Mouse (Mus musculus) frontal cortex, postnatal 10 days (tissue): ENCODE data around the gene Atp6v1a.

ENCODE experiments used
- DNase-seq, 2 experiments: peaks; one replicate each; pipeline ENCODE4 v3.0.0; 2022; ENCODE audit warnings: low spot score in 2 of 2, mixed read lengths in 1 of 2

The Atp6v1a gene

DNA sequence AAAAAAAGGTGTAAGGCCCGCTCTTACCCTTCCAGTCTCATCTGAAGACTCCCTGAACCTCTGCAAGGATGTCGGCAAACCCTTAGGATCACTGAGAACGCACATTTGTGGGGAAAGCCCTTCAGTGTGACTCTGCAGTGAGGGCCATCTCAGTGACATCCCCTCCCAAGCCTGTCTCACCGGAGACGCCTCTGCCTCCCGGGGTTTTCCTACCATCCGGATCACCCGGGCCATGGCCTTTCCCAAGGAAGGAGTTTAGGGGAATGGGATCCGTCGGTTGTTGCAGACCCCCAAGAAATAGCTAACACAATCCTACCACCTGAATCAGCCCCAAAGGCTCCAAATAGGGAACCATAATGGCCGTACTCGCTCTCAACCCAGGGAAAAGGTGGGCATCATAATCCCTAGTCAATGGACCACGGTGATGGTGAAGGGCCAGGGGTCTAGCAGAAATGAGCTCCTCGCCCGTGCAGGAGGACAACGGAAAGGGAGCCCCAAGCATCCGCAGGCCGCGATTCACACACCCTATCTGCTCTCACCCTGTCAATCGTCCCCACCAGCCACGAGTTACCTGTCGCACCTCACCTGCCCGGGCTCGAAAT lies 1.0 kb downstream of the Atp6v1a start:
- DNase-seq: peak in 1 of 2 experiments; percentile 38

DNA sequence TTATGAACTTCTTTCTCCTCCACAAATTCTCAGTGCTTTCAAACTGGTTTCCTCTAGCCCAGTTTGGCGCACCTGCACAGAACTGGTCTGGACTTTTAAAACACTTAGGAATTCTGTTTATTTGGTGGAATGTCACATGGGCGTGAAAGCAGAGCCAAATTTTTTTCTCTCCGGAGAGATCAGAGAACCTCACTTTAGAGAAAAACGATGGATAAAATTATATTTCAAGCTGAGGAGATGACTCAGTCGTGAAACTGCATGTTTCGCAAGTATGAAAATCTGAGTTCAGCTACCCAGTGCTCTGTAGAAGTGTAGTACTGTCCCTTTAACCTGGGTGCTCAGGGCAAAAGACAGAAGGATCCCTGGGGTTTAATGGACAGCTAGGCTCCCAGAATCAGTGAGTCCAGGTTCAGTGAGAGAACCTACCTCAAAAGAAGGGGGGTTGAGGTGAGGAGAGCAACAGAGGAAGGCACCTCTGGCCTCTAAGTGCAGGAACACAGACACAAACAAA lies 2.9 kb downstream of the Atp6v1a start:
- no peak for DNase-seq

DNA sequence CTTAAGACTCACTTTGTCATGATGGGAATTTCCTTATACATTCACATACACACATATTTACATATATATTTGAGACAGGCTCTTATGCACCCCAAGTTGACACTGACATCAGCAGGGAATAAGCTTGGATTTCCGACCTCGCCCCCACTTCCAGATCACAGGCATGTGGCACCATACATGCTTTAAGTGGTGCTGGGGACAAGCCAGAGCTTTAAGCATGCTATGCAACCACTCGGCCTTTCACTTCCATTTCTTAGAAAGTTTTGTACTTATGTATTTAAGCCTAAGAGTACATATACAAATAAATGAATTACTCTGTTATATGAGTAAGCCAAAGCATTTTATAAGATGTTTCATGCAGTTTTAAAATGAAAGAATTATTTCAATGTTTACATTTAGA lies 6.3 kb downstream of the Atp6v1a start:
- no peak for DNase-seq

DNA sequence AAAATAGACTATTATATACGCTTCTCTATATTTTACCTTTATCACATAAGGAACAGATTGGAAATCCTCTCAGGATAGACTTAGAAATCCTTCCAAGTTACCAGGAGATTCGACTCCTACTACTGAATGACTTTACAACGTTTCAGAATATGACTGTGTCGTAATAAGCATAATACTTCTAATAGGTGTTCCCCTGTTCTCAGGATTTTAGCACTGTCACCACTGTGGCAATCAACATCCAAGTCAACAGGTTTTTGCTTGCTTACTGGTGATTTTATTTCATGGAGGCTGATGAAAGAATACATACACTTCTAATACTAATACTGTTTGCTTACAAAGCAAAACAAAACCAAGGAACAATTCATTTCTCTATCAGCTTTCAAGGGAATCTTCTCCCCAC lies 7.2 kb downstream of the Atp6v1a start:
- DNase-seq: no peak

DNA sequence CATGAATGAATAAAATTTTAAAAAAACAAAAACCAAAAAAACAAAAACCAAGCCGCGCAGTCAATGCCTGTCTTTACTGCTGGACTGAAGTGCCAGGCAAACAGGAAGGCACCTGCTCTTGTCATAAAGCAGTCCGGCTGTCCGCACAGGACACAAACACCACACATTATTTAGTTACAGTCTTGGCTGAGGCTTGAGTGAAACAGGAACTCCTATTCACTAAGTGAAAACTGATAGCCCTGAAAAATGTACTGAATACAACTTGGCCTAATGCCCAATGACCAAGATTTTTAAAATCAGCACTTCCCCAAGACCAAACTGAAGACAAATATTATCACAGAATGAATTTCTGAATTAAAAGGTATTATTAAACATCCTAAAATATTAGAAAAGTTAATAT lies 13.1 kb downstream of the Atp6v1a start:
- no peak for DNase-seq

DNA sequence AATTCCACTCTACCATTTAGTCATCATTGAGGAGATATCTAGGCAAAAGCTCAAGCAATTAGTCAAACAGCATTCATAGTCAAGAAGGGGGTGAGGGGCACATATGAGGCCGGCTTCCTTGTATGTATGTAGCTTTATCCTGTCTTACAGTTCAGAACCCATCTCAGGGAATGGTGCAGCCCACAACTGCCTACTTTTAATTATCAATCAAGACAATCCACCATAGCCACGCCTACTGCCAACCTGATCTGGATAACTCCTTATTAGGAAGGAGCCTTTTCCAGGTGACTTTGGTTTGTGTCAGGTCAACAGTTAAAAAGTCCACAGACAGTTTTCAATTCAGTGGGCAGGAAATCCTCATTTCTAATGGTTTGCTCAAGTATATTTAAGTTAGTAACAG lies 14.1 kb downstream of the Atp6v1a start:
- DNase-seq: no peak

DNA sequence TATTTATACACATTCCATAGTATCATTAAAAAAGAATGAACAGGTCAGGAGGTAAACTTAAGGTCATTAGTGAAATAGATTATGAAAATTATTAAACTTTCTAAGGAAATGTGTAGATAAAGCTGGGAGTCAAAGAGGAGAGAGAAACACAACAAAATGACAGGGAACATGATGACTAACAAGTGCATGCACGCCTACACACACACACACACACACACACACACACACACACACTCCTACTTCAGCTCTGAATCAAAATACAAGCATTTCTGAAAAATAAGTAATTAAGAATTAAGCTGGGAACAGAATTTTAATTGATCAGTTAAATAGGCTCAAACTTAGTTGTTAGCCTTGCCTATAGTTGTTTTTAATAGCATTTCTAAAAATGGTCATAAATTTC lies 14.8 kb downstream of the Atp6v1a start:
- no peak for DNase-seq

DNA sequence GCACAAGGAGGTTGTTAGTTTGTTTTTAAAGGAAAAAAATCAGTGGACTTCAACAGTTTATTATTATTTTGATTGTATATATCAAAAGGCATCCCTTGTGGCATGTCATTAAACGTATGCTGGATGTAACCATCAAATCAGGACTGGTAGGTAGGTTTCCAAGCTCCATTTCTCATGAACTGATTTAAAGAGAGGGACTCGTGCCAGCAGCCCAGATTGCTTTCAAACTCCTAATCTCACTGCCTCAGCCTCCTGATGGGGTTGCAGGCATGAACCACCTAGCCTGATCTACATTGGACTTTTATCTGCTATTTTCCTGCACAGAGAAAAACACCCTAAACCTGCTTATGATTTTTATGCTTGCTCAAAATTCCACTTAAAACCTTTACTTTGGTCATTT lies 15.7 kb downstream of the Atp6v1a start:
- no peak for DNase-seq

DNA sequence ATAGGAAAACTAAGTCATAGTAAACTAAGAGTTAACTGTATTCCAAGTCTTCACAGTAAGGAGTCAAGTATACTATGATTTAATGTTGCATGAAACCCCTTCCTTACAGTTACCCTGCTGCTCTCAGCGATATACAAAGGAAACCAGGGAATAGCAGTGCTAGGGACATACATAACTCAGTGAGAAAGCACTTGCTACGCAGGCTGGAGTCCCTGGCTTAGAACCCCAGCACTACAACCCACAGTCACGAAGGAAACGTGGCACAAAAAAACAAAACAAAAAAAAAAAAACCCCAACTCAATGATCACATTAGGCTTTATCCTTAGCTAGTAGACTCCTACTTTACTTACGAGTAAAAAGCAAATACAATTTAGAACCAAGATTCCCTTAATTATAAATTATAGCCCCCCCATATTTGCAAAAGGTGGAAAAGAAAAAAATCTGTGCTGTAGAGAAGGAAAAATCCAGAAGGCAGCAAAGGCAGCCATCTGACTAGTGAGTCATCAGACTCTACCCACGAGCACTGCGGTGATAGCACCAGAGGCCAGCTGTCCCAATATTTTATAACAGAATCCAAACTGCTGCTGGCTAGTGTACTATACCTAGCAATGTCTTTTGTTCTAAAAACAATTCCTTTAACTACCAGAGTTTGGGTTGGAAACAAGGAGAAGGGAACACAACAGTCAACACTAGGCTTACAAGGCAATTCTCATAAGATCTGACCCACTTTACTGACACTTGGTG lies 16.4 kb downstream of the Atp6v1a start:
- no peak for DNase-seq

DNA sequence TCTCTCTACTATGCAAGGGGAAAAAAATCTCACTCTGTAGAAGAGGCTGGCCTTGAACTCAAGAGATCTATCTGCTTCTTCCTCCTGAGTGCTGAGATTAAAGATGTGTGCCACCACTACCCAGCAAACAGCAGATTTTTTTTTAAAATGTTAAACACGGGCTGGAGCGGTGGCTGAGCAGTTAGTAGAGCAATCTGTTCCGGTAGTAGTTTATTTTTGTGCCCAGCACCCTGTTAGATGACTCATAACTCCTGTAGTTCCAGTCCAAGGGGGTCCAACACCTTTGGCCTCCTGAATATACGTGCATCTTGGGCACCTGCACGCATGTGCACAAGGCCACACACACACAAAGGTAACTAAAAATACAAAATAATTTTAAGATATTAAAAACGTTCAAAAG lies 16.9 kb downstream of the Atp6v1a start:
- DNase-seq: no peak

DNA sequence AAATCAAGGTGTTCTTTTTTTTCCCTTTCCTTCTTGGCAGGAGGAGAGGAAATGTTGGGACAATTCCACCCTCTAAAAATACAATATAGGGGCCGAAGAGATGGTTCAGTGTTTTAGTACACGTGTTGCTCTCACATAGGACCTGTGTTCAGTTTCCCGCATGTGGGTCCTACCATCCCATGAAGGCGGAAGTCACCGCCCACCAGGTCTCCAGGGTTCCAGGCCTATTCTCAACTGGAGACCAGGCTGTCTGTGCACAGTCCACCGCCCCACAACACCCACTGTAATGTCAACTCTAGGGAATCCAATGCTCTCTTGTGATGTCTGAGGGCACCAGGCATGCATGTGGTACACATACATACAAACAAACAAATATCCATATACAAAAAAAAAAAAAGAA lies 17.4 kb downstream of the Atp6v1a start:
- DNase-seq: no peak

DNA sequence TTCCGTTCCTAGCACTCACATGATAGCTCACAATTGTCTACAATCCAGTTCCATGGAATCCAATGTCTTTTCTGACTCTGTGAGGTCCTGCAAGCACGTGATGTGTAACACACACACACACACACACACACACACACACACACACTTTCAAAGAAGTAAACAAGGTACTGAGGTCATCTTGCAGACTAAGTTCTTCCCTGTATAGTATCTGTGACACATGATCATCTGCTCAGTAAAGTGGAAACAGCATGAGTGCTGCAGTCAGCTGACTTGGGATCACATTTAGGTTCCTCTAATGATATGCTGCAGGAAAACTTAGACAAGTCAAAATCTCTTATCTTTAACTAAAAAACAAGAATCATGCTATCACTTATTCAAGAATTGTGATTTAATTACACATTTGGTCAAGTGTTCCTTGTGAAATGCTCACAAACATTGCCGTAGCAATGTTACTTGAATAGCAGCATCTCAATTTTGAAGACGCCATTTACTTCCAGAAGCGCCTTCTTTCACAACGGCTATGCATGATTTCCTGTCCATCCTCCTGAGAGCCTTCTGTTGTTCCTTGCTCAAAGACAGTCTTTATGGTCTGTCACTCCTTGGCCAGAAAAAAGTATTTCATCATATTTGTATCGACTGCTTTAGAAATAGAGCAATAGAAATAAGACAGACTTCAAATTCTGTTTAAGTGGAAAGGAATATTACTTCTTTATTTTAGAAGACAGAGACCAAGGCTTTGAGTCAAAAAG lies 19.6 kb downstream of the Atp6v1a start:
- no peak for DNase-seq

DNA sequence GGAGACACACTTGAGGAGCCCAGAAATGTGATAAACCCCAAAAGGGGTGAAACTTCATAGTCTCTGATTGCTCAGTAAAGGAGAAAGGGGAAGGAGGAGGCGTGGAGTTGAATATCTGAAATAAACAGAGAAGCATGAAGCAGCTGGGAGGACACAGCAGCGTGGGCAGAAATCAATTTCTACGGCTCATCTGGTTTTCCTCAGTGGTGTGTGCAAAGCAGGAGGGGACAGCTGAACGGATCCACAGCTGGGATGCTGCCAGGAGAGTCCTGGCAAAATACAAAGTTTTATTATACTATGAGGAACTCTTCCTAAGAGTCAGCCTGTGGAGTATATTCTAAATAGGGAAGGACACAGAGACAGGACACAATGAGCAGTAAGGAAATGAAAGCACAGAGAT lies 30.5 kb downstream of the Atp6v1a start:
- DNase-seq: no peak

DNA sequence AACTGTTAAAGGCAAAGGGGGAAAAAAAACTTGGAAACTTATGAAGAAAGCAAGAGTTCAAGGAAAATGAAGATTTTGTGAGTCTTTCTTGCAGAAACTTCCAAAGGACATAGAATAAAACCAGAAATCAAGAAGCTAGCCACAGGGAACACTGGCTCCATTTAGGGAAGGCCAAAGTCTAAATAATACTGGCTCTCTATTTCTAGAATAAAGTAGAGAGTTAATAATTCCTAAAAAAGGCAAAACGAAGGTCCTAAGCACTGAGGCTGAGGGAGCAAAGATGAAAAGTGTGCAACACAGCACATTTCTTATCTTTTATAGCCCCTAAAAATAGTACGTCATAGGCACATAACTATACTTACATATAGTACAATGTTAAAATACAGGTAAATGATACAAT lies 34.3 kb downstream of the Atp6v1a start:
- DNase-seq: no peak

DNA sequence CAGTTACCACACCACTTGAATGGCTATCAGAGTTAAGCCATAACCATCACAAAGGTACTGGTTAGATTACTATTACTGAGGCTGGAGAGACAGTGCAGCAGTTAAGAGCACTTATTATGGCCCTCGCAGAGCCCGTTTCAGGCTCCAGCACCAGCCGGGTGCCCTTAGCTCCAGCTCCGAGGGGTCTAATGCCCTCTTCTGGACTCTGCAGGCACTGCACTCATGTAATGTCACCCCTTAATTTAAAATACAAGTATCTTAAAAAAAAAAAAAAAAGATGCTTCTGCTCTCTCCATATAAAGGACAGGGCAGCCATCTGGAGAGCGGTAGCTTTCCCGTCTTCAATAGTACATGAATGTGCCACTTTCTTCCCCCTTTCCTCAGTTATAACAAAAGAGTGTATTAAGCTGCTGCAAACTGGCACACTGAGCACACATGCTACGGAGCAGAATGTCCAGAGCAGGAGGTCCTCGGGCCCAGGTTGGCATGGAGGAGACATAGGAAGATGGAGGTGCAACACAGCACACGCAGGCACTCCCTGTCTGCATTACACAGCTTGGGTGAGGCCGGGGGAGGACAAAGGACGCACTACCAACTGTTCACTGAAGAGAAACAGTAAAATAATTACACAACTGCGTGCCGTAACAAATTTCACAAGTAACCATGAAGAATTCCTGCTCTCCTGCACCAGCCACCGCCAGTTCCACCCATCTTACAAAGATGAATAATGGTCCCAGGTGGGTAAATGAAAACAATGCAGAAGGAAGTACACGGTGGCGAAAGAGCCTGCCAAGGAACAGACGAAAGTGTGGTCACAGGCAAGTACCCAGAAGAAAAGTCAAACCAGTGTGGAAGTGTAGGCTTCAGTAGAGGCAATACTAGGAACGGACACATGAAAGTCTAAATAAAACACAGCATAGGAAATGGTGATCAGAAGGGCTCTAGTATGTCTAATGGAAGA lies 35.4 kb downstream of the Atp6v1a start:
- DNase-seq: no peak

DNA sequence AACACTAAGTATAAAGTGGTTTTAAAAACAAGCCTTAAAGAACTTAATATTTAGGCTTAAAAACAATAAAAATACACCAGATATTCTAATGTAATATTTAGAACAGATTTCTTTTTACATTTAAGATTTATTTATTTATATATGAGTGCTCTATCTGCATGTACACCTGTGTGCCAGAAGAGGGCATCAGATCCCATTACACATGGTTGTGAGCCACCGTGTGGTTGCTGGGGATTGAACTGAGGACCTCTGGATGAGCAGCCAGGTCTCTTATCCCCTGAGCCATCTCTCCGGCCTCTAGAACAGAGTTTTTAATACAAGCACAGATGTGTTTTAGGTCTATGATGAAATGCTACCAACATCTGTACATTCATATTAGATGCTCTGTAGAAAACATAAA lies 36.6 kb downstream of the Atp6v1a start:
- DNase-seq: no peak

DNA sequence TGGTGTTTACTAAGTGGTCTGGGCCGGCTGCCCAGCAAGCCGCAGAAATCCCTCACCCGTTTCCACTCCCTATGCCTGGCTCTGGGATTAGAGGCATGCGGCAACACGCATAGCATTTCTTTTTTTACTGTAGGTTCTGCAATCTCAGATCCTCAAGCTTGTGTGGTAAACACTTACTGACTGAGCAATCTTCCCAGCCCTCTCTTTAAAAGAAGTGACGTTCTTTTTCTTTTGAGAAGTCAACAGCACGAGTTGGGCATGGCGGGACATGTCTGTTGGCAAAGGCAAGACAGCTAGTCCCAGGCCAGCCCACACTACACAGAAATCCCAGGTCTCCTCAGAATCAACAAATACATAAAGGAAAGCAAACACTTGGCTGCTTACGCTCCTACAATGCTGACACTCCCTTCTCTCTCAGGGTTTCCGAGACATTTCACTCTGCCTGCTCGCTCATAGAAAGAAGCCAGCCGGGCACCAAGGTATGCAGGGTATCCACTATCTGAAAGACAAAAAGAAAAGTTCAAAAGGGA lies 38.3 kb downstream of the Atp6v1a start:
- DNase-seq: no peak

DNA sequence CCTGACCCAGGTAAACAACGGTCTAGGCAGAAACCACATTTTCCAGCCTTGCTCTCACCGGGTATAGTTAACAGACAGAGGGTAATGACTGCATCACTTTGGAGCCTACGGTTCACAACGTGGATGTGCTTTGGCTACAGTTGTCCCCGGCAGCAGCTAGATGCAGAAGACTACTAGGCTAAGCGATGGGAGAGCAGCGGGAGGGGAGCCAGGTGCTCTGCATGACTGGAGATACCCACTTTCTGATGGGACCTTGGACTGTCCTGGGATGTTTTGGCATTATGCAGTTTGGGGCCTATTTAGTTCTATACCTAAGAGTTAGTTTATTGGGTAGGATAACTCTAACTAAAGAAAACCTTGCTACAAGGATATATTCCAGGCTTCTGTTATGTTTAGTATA lies 40.1 kb downstream of the Atp6v1a start:
- no peak for DNase-seq

DNA sequence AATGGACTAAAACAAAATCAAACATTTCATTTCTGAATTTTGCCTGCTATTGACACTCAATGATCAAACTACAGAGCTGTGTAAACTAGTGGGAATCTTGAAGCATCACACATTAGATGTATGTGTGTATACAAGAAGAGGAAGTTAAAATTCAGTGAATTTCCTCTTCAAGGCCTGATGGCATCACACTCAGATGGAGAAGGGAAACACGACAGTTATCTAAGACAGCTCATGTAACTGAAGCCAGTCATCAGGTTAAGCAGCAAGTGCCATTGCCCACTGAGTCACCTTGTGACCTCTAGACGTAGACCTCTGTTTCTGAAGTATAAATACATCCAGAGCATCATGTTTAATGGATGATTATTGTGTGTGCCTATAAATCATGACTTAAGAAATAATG lies 51.9 kb downstream of the Atp6v1a start:
- no peak for DNase-seq

DNA sequence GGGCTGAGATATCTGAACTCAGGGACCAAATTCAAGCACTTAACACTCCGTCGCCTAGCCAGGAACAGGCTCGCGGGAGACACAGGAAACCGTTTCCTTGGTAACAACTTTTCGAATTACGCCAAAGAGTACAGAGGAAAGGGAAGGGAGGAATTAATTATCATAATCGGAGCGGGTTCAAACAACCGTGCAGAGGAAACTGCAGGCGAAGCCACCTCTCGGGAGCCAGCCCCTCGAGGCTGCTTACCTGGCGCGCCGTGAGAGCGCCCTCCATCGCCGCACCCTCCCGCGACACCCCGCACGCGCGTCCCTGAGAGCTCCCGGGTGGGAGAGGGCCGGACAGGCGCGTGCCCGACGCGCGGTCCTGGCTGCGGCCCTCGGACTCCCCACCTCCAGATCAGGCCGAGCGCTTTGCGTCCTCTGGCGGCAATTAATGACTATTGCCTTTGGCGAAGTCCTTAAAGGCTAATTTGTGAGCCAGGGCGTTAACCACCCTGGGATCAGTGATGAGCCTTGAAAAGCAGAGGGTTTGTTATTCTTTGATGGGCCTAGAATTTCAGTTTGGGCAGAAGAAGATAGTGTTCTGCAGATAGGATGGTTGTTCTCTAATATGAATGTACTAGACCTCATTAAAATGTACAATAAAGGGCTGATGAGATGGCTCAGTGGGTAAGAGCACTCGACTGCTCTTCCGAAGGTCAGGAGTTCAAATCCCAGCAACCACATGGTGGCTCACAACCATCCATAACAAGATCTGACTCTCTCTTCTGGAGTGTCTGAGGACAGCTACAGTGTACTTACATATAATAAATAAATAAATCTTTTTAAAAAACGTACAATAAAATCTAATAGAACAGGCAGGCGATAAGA lies 76.2 kb downstream of the Atp6v1a start, which contains the start of gene Gramd1c:
Gramd1c (minus strand) TSS at position 321 of the 870 bp plus-strand sequence.
- peak; percentile 44 to 62 for DNase-seq
